Mouse (Mus musculus) lung, postnatal 0 days (tissue): ENCODE data around the gene Sptbn4.

ENCODE experiments used
- CTCF ChIP-seq: IDR thresholded peaks from 2 replicates; pipeline ENCODE4 v1.5.1; 2016; ENCODE audit warnings: antibody characterized with exemption, mild to moderate bottlenecking
- EP300 ChIP-seq: IDR thresholded peaks from 2 replicates; pipeline ENCODE4 v1.6.1; 2016; ENCODE audit warnings: antibody characterized with exemption, mild to moderate bottlenecking, control low read depth

DNA sequence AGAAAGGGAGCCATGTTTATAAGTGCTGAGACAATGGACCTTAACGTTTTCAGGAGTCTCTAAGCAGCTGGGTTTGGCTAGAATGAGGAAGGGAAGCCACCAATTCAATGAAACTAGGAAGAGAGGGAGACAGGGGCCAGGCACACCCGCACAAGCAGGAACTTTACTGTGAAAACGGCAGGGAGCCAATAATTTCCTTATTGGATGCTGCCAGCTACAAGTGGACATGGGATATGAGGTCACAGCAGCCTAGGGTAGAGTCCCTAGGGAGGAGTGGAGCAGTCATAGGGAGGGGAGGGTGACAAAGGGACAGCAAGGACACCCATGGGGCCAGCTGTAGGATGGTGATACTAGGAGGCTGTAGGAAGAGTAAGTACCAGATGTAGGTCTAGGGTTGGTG, 45.5 kb upstream of the Sptbn4 start:
- TF ChIP-seq CTCF (no peak), EP300 (no peak; the same call in 1 of the 2 replicates)
